Mouse (Mus musculus): ENCODE measurements at regions not wholly inside any gene's neighbourhood (a gene's known extent, or its start where the extent isn't known, plus 50 kb on each side); places are given as distances from the start of the nearest gene placed in this dataset.

- TF ChIP-seq POLR2A (IDR thresholded peaks at IDR 0.05; ENCODE audit: low read depth, low read length) (no peak), CTCF (conservative IDR thresholded peaks at IDR 0.05; ENCODE audit: insufficient read depth, insufficient read length, low read depth, low read length) (no peak)
These were observed 63.4 kb upstream of the Adpgk start for GRCm38 (mm10) chr9:59227948-59228347.

All from kidney, adult 2 months (tissue).